ENCODE assay signal across 27 mouse cellular contexts in genomic region chr17:76487347-76487746, GRCm38 (mm10).
DNase-seq lines count a peak whose midpoint lies in the region; ATAC-seq and TF ChIP-seq lines count a peak whose summit lies in the region.
"Had no signal": no experiment of that assay in that cellular context is flagged by ENCODE, and none has a peak within 500 bp of the region (broad histone marks: within the 10 kb centered on the region; RNA-seq: fewer than 3 reads in every experiment).

No protein-coding gene starts in this region.

- no peak for TF ChIP-seq CTCF in lung, adult 2 months (IDR thresholded peaks at IDR 0.05; ENCODE audit: insufficient read depth, low read length)
- no peak for TF ChIP-seq CTCF in stomach, postnatal 0 days (IDR thresholded peaks at IDR 0.05; ENCODE audit: low read depth)

- no peak for TF ChIP-seq EP300 in stomach, postnatal 0 days (optimal IDR thresholded peaks at IDR 0.05)

- peak; percentile 97 for ATAC-seq in lung, embryonic 16.5 days (ENCODE audit: low read depth)
- no peak for ATAC-seq in stomach, postnatal 0 days (ENCODE audit: low FRiP score, low TSS enrichment)
- ATAC-seq: forebrain, embryonic 15.5 days; hindbrain, embryonic 16.5 days; Patski had no signal

- H3K4me2 ChIP-seq in lung, embryonic 16.5 days (ENCODE audit: low read depth, low read length): no peak overlapping the region
- H3K4me2 ChIP-seq in stomach, postnatal 0 days (replicated peaks; ENCODE audit: low read depth): no peak overlapping the region
- H3K4me2 ChIP-seq: embryonic facial prominence, embryonic 13.5 days; forebrain, embryonic 12.5 days; forebrain, embryonic 15.5 days; heart, embryonic 13.5 days; hindbrain, embryonic 13.5 days had no signal

- WGBS in lung, adult 2 months: 67% methylated on average over 3 of the region's 3 CpGs
- 56% methylated on average over 3 of the region's 3 CpGs for WGBS in lung, embryonic 16.5 days
- WGBS in stomach, postnatal 0 days: 83% methylated on average over 3 of the region's 3 CpGs

- no peaks in the 10 kb centered on the region for H3K9me3 ChIP-seq in lung, embryonic 16.5 days (ENCODE audit: control insufficient read depth, low read length)
- no peaks in the 10 kb centered on the region for H3K9me3 ChIP-seq in stomach, postnatal 0 days (ENCODE audit: control insufficient read depth, low read length)
- H3K9me3 ChIP-seq: embryonic facial prominence, embryonic 10.5 days; embryonic facial prominence, embryonic 13.5 days; forebrain, embryonic 12.5 days; forebrain, embryonic 15.5 days; heart, embryonic 10.5 days; heart, embryonic 13.5 days; hindbrain, embryonic 13.5 days had no signal

- peak; percentile 5 for DNase-seq in lung, adult 2 months
- peak; percentile 63 for DNase-seq in lung, postnatal 14 days
- DNase-seq in lung, postnatal 4 days: peak; percentile 43 to 71
- DNase-seq in stomach, postnatal 0 days (ENCODE audit: low spot score): no peak
- no peak for DNase-seq in embryo, embryonic 9.5 days (ENCODE audit: extremely low spot score)
- no peak for DNase-seq in liver
- DNase-seq: adrenal gland, postnatal 10 days; adrenal gland, postnatal 36 days; B cell, adult 2 months; cerebellum, adult 2 months; cerebellum, adult 9-11 months; cerebellum, postnatal 25 days; gastrocnemius, postnatal 25 days; heart, adult 18-20 months had no signal

- no peaks in the 10 kb centered on the region for H3K36me3 ChIP-seq in lung, embryonic 16.5 days (ENCODE audit: control insufficient read depth, insufficient read depth, low read length)
- no peaks in the 10 kb centered on the region for H3K36me3 ChIP-seq in stomach, postnatal 0 days (ENCODE audit: control insufficient read depth, insufficient read depth, low read length)
- H3K36me3 ChIP-seq: embryonic facial prominence, embryonic 10.5 days; embryonic facial prominence, embryonic 13.5 days; forebrain, embryonic 12.5 days; forebrain, embryonic 15.5 days; G1E; heart, embryonic 10.5 days; heart, embryonic 13.5 days; hindbrain, embryonic 13.5 days had no signal

- H3K4me1 ChIP-seq in lung, adult 2 months (ENCODE audit: control insufficient read depth, insufficient read depth, low read length): no peaks in the 10 kb centered on the region
- H3K4me1 ChIP-seq in lung, embryonic 16.5 days (replicated peaks; ENCODE audit: control insufficient read depth, insufficient read depth, low read length): no peaks in the 10 kb centered on the region
- H3K4me1 ChIP-seq in stomach, postnatal 0 days (replicated peaks; ENCODE audit: control insufficient read depth, insufficient read depth): no peaks in the 10 kb centered on the region
- H3K4me1 ChIP-seq: embryonic facial prominence, embryonic 10.5 days; embryonic facial prominence, embryonic 13.5 days; forebrain, embryonic 12.5 days; forebrain, embryonic 15.5 days; heart, embryonic 10.5 days; heart, embryonic 13.5 days; hindbrain, embryonic 13.5 days had no signal

- H3K27ac ChIP-seq in lung, embryonic 16.5 days (ENCODE audit: low read length): no peak overlapping the region
- no peak overlapping the region for H3K27ac ChIP-seq in stomach, postnatal 0 days (replicated peaks)
- H3K27ac ChIP-seq: embryonic facial prominence, embryonic 10.5 days; embryonic facial prominence, embryonic 13.5 days; forebrain, embryonic 12.5 days; forebrain, embryonic 15.5 days; heart, embryonic 10.5 days; heart, embryonic 13.5 days; hindbrain, embryonic 13.5 days had no signal

- H3K27me3 ChIP-seq in lung, embryonic 16.5 days (ENCODE audit: control insufficient read depth, insufficient read depth, low read depth, low read length): no peaks in the 10 kb centered on the region
- H3K27me3 ChIP-seq in stomach, postnatal 0 days (ENCODE audit: control insufficient read depth, insufficient read depth, low read length): no peaks in the 10 kb centered on the region
- H3K27me3 ChIP-seq: CH12.LX; embryonic facial prominence, embryonic 13.5 days; forebrain, embryonic 12.5 days; forebrain, embryonic 15.5 days; heart, embryonic 13.5 days; hindbrain, embryonic 13.5 days; Patski had no signal

- TF ChIP-seq POLR2A in lung, adult 2 months (IDR thresholded peaks at IDR 0.05; ENCODE audit: borderline replicate concordance, extremely low read depth, low read depth, low read length): no peak

- no peak overlapping the region for H3K9ac ChIP-seq in lung, embryonic 16.5 days (ENCODE audit: low read length)
- H3K9ac ChIP-seq in stomach, postnatal 0 days (ENCODE audit: low read length): no peak overlapping the region
- H3K9ac ChIP-seq: embryonic facial prominence, embryonic 13.5 days; forebrain, embryonic 12.5 days; forebrain, embryonic 15.5 days; heart, embryonic 13.5 days; hindbrain, embryonic 13.5 days had no signal

- H3K4me3 ChIP-seq in lung, adult 2 months (replicated peaks; ENCODE audit: extremely low read depth, low read depth, low read length): no peak overlapping the region
- no peak overlapping the region for H3K4me3 ChIP-seq in lung, embryonic 16.5 days (ENCODE audit: low read length)
- H3K4me3 ChIP-seq in stomach, postnatal 0 days (ENCODE audit: low read depth, low read length): no peak overlapping the region
- H3K4me3 ChIP-seq: embryonic facial prominence, embryonic 10.5 days; embryonic facial prominence, embryonic 13.5 days; erythroblast, embryonic 14.5 days; forebrain, embryonic 12.5 days; forebrain, embryonic 15.5 days; heart, embryonic 10.5 days; heart, embryonic 13.5 days; hindbrain, embryonic 13.5 days had no signal

Comparison
In these comparisons a context has a peak if more than half of its experiments do, and no peak if none do; other contexts are left out.
1. DNase-seq: peak in lung, adult 2 months (single experiment), lung, postnatal 14 days (single experiment) and lung, postnatal 4 days (2 of 2); none in stomach, postnatal 0 days (single experiment), embryo, embryonic 9.5 days (single experiment) and liver (single experiment).